Mouse (Mus musculus) spleen, adult 18-20 months (tissue): ENCODE results near the gene Plekha6.

Source experiments
- DNase-seq, 2 experiments: peaks; one replicate each; pipeline ENCODE4 v3.0.0; 2022; ENCODE audit warnings: mixed read lengths in 2 of 2

Gene Plekha6

GRCm38 (mm10) chr1:133146014-133147009 lies 17.7 kb upstream of the Plekha6 start:
- peak; percentile 19 to 44 for DNase-seq

- no peak for DNase-seq
These were observed 16.7 kb upstream of the Plekha6 start for GRCm38 (mm10) chr1:133147324-133147723.

GRCm38 (mm10) chr1:133148122-133148521 lies 15.9 kb upstream of the Plekha6 start:
- DNase-seq: no peak

GRCm38 (mm10) chr1:133150556-133150955 lies 13.5 kb upstream of the Plekha6 start:
- DNase-seq: no peak

GRCm38 (mm10) chr1:133152213-133152612 lies 11.8 kb upstream of the Plekha6 start:
- DNase-seq: no peak

- no peak for DNase-seq
These were observed 8.7 kb upstream of the Plekha6 start for GRCm38 (mm10) chr1:133155270-133155669.

- DNase-seq: peak; percentile 28 to 37
These were observed 4.9 kb upstream of the Plekha6 start for GRCm38 (mm10) chr1:133159128-133159564.

- DNase-seq: no peak
These were observed 2.5 kb upstream of the Plekha6 start for GRCm38 (mm10) chr1:133161559-133161958.

- no peak for DNase-seq
These were observed 2.0 kb upstream of the Plekha6 start for GRCm38 (mm10) chr1:133162046-133162445.

GRCm38 (mm10) chr1:133162981-133163380 lies 1.0 kb upstream of the Plekha6 start:
- no peak for DNase-seq

- DNase-seq: no peak
These were observed 591 bp downstream of the Plekha6 start for GRCm38 (mm10) chr1:133164591-133165011.

GRCm38 (mm10) chr1:133165111-133165510 lies 1.1 kb downstream of the Plekha6 start:
- no peak for DNase-seq

- no peak for DNase-seq
These were observed 4.5 kb downstream of the Plekha6 start for GRCm38 (mm10) chr1:133168318-133169060.

- DNase-seq: no peak
These were observed 6.2 kb downstream of the Plekha6 start for GRCm38 (mm10) chr1:133170196-133170595.

- DNase-seq: no peak
These were observed 7.3 kb downstream of the Plekha6 start for GRCm38 (mm10) chr1:133171357-133171756.

- no peak for DNase-seq
These were observed 11.1 kb downstream of the Plekha6 start for GRCm38 (mm10) chr1:133175150-133175549.

- DNase-seq: peak in 1 of 2 experiments; percentile 51
These were observed 13.6 kb downstream of the Plekha6 start for GRCm38 (mm10) chr1:133177480-133178172.

- DNase-seq: no peak
These were observed 14.9 kb downstream of the Plekha6 start for GRCm38 (mm10) chr1:133178732-133179440.

GRCm38 (mm10) chr1:133181072-133182015 lies 17.3 kb downstream of the Plekha6 start:
- DNase-seq: peak in 1 of 2 experiments; percentile 52

- DNase-seq: no peak
These were observed 18.2 kb downstream of the Plekha6 start for GRCm38 (mm10) chr1:133182016-133182705.
